Mouse (Mus musculus) adrenal gland, postnatal 10 days (tissue): Measurements from ENCODE around the gene Tmem199. TPM values are rescaled to one million over a fixed set of nuclear protein-coding genes. Genes with fewer than 3 reads are reported as not detected.
A peak's percentile ranks its signal among the peaks of the same experiment; 100 is the strongest.
"Not testable (repeated sequence)": the region's sequence is repeated elsewhere in the genome, so short reads cannot be mapped to it uniquely, and the experiment has no call there.

ENCODE experiments used
- DNase-seq: peaks from one replicate; pipeline ENCODE4 v3.0.0; 2021; ENCODE audit warnings: mixed read lengths
- long read RNA-seq, 2 experiments: library from polyadenylated mRNA; stranded (forward); transcript quantifications; one replicate each; pipeline ENCODE4 v2.0.0; 2021
- total RNA-seq, 2 experiments: library from RNA; stranded (reverse); gene quantifications; 2 replicates each; pipeline ENCODE4 v1.2.3; 2021

Tmem199 gene
- total RNA-seq = 10 to 100 TPM; 21.3 to 25.1 TPM
- long read RNA-seq, experiment 1, transcript Tmem199-201 (6 exons, 1,347 nt) = major isoform, 33 of 38 reads
- long read RNA-seq, experiment 1, partial matches to known transcripts = 4 of 38 reads
- long read RNA-seq, experiment 1, other reads (novel, unspliced or antisense) = 0 of 38 reads
- long read RNA-seq, experiment 2, transcript Tmem199-201 (6 exons, 1,347 nt) = major isoform, 19 of 21 reads
- long read RNA-seq, experiment 2, partial matches to known transcripts = 0 of 21 reads
- long read RNA-seq, experiment 2, other reads (novel, unspliced or antisense) = 1 of 21 reads

GRCm38 (mm10) chr11:78512025-78512957, at the start of gene Tmem199, which contains the start of gene Poldip2:
Tmem199 (minus strand) TSS chr11:78512172.
Poldip2 (plus strand) TSS chr11:78512193.
- peak; percentile 94 for DNase-seq

GRCm38 (mm10) chr11:78560447-78560846, 48.5 kb upstream of the Tmem199 start:
- DNase-seq = peak; percentile 83

GRCm38 (mm10) chr11:78557241-78557640, 45.3 kb upstream of the Tmem199 start:
- DNase-seq = no peak

GRCm38 (mm10) chr11:78556070-78556469, 44.1 kb upstream of the Tmem199 start:
- no peak for DNase-seq

GRCm38 (mm10) chr11:78555623-78556022, 43.7 kb upstream of the Tmem199 start:
- peak; percentile 54 for DNase-seq

GRCm38 (mm10) chr11:78551059-78551398, 39.1 kb upstream of the Tmem199 start:
- no peak for DNase-seq

GRCm38 (mm10) chr11:78550168-78551058, 38.4 kb upstream of the Tmem199 start, which contains the start of gene Tmem97:
Tmem97 (minus strand) TSS chr11:78550777.
- peak; percentile 96 for DNase-seq

- no peak for DNase-seq
Observed at GRCm38 (mm10) chr11:78549491-78549987, 37.6 kb upstream of the Tmem199 start.

- DNase-seq = no peak
Observed at GRCm38 (mm10) chr11:78547718-78548460, 35.9 kb upstream of the Tmem199 start.

GRCm38 (mm10) chr11:78545181-78545580, 33.2 kb upstream of the Tmem199 start:
- DNase-seq = no peak

GRCm38 (mm10) chr11:78544449-78545111, 32.6 kb upstream of the Tmem199 start:
- DNase-seq = no peak

GRCm38 (mm10) chr11:78540358-78540757, 28.4 kb upstream of the Tmem199 start:
- peak; percentile 48 for DNase-seq

GRCm38 (mm10) chr11:78536690-78537084, 24.7 kb upstream of the Tmem199 start:
- no peak for DNase-seq

GRCm38 (mm10) chr11:78536080-78536689, 24.2 kb upstream of the Tmem199 start, which contains the start of the genes Tnfaip1 and Ift20:
Tnfaip1 (minus strand) TSS chr11:78536332.
Ift20 (plus strand) TSS chr11:78536361.
- peak; percentile 97 for DNase-seq

- DNase-seq = peak; percentile 47
Observed at GRCm38 (mm10) chr11:78535376-78536079, 23.6 kb upstream of the Tmem199 start.

GRCm38 (mm10) chr11:78534516-78534915, 22.5 kb upstream of the Tmem199 start:
- DNase-seq = no peak

- DNase-seq = not testable (repeated sequence)
Observed at GRCm38 (mm10) chr11:78531515-78531914, 19.5 kb upstream of the Tmem199 start.

GRCm38 (mm10) chr11:78531046-78531445, 19.1 kb upstream of the Tmem199 start:
- peak; percentile 33 for DNase-seq

GRCm38 (mm10) chr11:78530001-78530400, 18.0 kb upstream of the Tmem199 start:
- no peak for DNase-seq
